Mouse (Mus musculus) fat pad, adult 2 months (tissue): Measurements from ENCODE around the gene Scn3b.

Experiments used
- DNase-seq: peaks from one replicate; pipeline ENCODE4 v3.0.0-alpha.2; 2011; ENCODE audit warnings: low read depth, low spot score; ENCODE audit errors: extremely low read depth

Gene Scn3b

GRCm38 (mm10) chr9:40269103-40269861, at the start of gene Scn3b:
TSS of gene Scn3b (plus strand) at chr9:40269217.
- DNase-seq: no peak

DNA sequence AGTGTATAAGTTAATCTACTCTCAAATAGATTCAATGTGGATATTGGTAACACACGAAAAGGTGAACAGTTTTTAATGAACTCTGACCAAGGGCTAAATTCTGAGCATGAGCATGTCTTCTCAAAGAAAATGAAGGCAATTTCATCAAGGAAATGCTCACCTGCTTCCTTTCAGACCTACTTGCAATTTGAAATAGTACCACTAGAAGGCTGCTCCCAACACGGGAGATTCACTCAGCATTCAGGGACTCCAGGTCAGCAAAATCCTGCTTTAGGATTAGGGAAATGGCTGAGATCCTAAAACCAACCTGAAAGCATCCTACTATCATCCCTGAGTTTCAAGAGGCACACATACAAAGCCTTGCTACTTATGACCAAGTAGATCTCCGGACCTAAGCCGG, 44.7 kb upstream of the Scn3b start:
- DNase-seq: no peak

DNA sequence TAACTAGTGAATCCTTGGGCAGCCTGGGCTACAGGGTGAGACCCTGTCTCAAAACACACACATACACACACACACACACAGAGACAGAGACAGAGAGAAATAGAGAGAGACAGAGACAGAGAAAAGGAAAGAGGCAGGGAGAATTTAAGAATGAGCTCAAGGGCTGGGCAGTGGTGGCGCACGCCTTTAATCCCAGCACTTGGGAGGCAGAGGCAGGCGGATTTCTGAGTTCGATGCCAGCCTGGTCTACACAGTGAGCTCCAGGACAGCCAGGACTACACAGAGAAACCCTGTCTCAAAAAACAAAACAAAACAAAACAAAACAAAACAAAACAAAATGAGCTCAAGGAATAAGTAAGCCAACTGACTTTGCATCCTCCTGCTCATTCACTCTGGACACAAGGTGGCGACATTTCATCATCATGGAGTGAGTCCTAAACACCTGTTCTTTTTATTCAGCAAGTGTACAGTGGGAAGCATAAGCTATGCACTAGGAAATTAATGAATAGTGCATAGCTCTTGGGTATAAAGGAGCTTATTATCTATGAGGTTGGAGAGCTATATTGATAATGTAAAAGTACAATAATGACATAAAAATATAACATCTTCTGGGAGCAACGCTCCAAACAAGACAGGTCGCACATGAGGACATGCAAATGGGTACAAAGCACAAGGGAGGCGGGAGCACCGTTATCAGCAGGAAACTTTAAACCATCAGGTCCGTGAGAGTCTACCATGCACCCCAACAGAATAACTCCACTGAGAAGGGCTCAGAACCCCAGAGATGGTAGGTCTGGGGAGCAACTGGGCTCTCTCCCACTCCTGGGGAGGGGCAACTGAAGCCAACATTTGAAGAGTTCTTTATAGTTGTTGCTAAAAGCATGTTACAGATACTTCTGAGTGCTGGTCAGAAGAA, 40.9 kb upstream of the Scn3b start:
- no peak for DNase-seq

DNA sequence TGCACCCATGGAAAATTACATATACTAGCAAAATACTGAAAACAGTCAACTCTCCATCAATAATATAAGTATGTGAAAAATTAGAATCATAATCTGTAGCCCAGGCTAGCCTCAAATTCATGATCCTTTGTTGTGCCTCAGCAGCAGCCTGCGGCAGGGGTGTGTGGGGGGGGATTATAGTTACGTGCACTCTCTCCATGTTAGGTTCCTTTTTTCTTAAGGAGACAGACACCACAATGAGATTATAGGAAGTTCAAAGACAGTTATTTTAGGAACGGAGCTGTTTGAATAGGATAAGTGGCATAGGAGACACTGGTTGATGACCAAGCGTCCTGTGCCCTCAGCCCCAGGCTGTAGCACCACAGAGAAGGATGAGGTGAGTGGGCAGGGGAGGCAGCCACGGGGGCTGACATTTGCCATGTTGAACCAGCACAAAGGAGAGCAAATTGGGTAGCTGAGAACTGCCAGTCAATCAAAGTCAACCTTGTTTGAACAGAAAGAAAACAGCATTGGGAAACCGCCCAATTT, 40.1 kb upstream of the Scn3b start:
- DNase-seq: no peak

GRCm38 (mm10) chr9:40229479-40229878, 39.5 kb upstream of the Scn3b start:
- no peak for DNase-seq

- DNase-seq: no peak
These were observed 38.0 kb upstream of the Scn3b start for GRCm38 (mm10) chr9:40231019-40231418.

DNA sequence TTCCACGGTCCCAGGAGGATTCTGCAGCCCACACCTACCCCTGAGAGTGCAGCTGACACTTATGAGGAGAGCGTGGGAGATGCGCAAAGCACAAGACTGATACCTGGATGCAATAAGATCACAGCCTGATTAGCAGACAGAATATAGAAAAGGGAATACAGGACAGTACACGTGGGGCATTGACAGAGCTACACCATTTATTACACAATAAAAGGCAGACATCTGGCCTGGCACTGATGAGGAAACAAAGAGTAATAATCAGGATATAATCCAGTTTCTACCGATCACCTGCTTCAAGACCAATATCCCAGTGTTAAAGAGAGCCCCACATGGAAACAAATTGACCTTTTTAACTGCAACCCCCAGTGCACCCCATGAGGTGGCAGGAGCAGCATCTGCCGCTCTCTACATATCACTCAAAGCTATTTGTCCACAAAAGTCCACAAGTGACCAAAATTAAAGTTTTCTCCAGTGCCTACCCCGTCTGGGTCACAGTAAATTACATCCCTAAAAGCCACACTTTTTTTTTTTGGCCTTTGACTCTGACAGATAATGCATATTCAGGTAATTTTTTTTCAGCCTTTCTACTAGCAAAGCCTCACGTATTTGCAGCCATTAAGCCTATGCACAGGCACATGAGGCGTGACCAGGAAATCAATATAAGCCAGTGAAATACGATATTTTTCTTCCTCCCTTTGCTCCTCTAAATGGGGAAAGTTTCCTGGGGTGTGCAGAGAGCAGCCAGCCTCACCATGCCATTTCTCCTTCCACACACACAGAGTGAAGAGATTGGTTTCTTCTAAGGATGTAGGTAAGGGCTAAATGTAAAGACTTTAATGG, 34.6 kb upstream of the Scn3b start:
- DNase-seq: no peak

DNA sequence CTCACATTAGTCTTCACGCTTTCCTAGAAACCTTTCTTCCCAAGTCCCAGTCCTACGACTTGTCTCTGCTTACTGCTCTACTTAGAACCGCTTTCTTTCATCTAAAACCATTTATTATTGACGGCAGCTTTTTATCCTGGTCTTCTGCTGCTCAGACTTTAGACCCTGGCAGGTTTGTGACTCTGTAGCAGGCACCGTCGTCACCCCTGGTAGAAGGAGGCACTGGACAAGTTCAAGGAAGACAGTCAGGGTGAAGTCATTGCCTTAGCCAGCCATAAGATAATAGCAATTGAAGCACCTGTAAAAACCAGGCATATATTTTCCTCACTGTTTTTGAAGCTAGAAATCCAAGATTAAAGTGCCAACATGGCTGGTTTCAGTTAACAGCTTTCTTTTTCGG, 33.8 kb upstream of the Scn3b start:
- DNase-seq: no peak

- DNase-seq: no peak
These were observed 29.3 kb upstream of the Scn3b start for GRCm38 (mm10) chr9:40239749-40240148.

GRCm38 (mm10) chr9:40240311-40240710, 28.7 kb upstream of the Scn3b start:
- DNase-seq: no peak

- DNase-seq: no peak
These were observed 27.7 kb upstream of the Scn3b start for GRCm38 (mm10) chr9:40241223-40241801.

DNA sequence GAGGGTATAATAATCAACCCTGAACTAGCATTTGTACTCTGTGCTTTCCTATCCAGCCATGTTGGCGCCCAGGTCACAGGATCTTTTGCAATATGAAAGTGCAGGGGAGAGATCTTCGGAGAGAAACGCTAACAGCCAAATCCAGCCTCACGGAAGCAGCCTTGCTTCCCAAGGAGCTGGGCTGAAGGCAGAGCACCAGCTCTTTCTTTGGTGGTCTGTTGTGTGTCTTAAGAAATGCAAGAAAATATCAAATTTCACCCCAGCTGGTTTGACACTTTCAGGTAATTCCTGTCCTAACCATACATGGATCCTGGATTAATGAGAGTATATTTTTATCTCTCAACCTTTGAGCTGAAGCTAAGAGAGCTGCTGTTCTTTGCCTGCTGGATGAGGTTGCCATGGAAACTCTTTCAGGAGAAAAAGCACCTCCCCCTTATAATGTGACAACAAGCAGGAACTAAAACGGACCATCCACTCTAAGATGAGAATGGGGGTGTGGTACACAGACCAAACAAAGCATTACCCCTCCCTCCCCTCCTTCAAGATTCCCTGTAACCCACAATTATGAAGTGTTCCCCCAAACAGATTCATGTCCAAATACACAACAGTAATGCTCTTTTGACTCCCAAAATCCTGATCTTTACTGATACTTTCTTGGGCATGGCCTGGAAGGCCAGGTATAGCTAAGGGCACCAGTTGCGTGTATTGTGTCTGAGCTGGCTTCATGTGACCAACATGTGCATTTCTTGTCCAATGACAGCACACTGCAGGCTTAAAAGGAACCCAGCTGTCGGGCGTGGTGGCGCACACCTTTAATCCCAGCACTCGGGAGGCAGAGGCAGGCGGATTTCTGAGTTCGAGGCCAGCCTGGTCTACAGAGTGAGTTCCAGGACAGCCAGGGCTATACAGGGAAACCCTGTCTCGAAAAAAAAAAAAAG, 26.8 kb upstream of the Scn3b start:
- no peak for DNase-seq

GRCm38 (mm10) chr9:40245466-40245865, 23.6 kb upstream of the Scn3b start:
- no peak for DNase-seq

DNA sequence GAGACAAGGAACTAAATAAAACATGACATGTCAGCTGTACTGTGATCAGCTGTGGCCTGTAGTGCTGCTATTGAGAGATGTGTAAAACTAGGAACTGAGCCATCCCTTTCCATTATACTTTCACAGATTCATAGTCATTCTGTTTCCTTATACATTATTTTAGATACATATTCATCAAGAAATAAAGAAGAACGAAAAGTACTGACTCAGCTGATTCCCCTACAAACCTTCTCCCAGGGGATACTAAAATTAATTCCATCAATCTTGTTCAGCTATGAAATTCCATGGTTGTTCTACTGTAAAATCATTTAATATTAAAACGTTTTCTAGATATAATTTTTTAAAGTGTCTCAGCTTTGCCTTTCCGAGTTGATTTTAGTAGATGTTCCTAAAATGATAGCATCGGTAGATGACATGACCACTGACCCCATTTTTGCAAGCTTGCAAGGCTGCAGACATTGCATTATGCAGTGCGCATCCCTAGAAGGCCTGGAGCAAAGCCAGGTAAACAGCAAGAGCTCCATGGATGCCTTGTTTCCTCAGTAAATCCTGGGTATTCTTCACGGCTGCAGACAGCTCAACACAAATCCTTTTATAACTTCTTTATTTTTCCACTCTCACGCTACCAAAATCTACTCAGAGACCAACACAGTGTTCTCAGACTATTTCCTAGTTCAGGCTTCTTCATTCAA, 22.9 kb upstream of the Scn3b start:
- no peak for DNase-seq

- no peak for DNase-seq
These were observed 22.3 kb upstream of the Scn3b start for GRCm38 (mm10) chr9:40246702-40247101.

GRCm38 (mm10) chr9:40249106-40249505, 19.9 kb upstream of the Scn3b start:
- no peak for DNase-seq

- no peak for DNase-seq
These were observed 16.6 kb upstream of the Scn3b start for GRCm38 (mm10) chr9:40252459-40252858.

GRCm38 (mm10) chr9:40263874-40264273, 5.1 kb upstream of the Scn3b start:
- no peak for DNase-seq
